Mouse (Mus musculus) cerebellum, adult 8-10 months (tissue): ENCODE data around the gene St3gal4.

Experiments
- DNase-seq: peaks from one replicate; pipeline ENCODE4 v3.0.0; 2022

Gene St3gal4

GRCm38 (mm10) chr9:35128564-35128963 lies 9.5 kb upstream of the St3gal4 start:
- no peak for DNase-seq

GRCm38 (mm10) chr9:35127561-35127960 lies 8.5 kb upstream of the St3gal4 start:
- no peak for DNase-seq

- no peak for DNase-seq
Measured at GRCm38 (mm10) chr9:35127147-35127546, 8.1 kb upstream of the St3gal4 start.

- DNase-seq: no peak
Measured at GRCm38 (mm10) chr9:35124678-35124955, 5.5 kb upstream of the St3gal4 start.

GRCm38 (mm10) chr9:35123804-35124677 lies 5.0 kb upstream of the St3gal4 start:
- DNase-seq: no peak

GRCm38 (mm10) chr9:35123456-35123803 lies 4.4 kb upstream of the St3gal4 start:
- no peak for DNase-seq

- DNase-seq: no peak
Measured at GRCm38 (mm10) chr9:35122551-35123266, 3.6 kb upstream of the St3gal4 start.

GRCm38 (mm10) chr9:35118563-35118962 lies 505 bp downstream of the St3gal4 start:
- no peak for DNase-seq

GRCm38 (mm10) chr9:35117384-35118295 lies 1.4 kb downstream of the St3gal4 start:
- DNase-seq: peak; percentile 32

GRCm38 (mm10) chr9:35116391-35117381 lies 2.4 kb downstream of the St3gal4 start:
- peak; percentile 59 for DNase-seq

GRCm38 (mm10) chr9:35115804-35116203 lies 3.3 kb downstream of the St3gal4 start:
- no peak for DNase-seq

GRCm38 (mm10) chr9:35115299-35115698 lies 3.8 kb downstream of the St3gal4 start:
- DNase-seq: no peak

GRCm38 (mm10) chr9:35114234-35114633 lies 4.8 kb downstream of the St3gal4 start:
- no peak for DNase-seq

- no peak for DNase-seq
Measured at GRCm38 (mm10) chr9:35111941-35112595, 7.0 kb downstream of the St3gal4 start.

GRCm38 (mm10) chr9:35111446-35111845 lies 7.6 kb downstream of the St3gal4 start:
- no peak for DNase-seq

GRCm38 (mm10) chr9:35110567-35110966 lies 8.5 kb downstream of the St3gal4 start:
- no peak for DNase-seq

GRCm38 (mm10) chr9:35110051-35110450 lies 9.0 kb downstream of the St3gal4 start:
- no peak for DNase-seq

- DNase-seq: peak; percentile 45
Measured at GRCm38 (mm10) chr9:35108916-35109315, 10.2 kb downstream of the St3gal4 start.

- DNase-seq: no peak
Measured at GRCm38 (mm10) chr9:35108066-35108465, 11.0 kb downstream of the St3gal4 start.

- no peak for DNase-seq
Measured at GRCm38 (mm10) chr9:35107396-35107795, 11.7 kb downstream of the St3gal4 start.
